26 mouse cellular contexts compared by ENCODE assay signal in genomic region chr7:144612351-144612750, GRCm38 (mm10). TPM values are rescaled to one million over a fixed set of nuclear protein-coding genes. Genes with fewer than 3 reads are reported as not detected.
DNase-seq lines count a peak whose midpoint lies in the region; ATAC-seq and TF ChIP-seq lines count a peak whose summit lies in the region.
"Had no signal": no experiment of that assay in that cellular context is flagged by ENCODE, and none has a peak within 500 bp of the region (broad histone marks: within the 10 kb centered on the region; RNA-seq: fewer than 3 reads in every experiment).

No protein-coding gene starts in this region.

- DNase-seq in forebrain, embryonic 10.5 days (ENCODE audit: extremely low spot score, low spot score), result no peak
- DNase-seq in midbrain, embryonic 10.5 days (ENCODE audit: low spot score), result no peak
- no peak for DNase-seq in midbrain, postnatal 0 days (ENCODE audit: low spot score)
- DNase-seq in fibroblast of lung, adult 2 months (ENCODE audit: low read depth), result peak; percentile 46
- no peak for DNase-seq in cerebellum, adult 9-11 months
- no peak for DNase-seq in adrenal gland, postnatal 14 days
- DNase-seq: adrenal gland, postnatal 36 days; cerebellum, adult 18-20 months; gastrocnemius, postnatal 14 days; kidney, adult 18-20 months; kidney, postnatal 25 days; liver, embryonic 13.5 days; lung, postnatal 10 days; thymus, adult 18-20 months; thymus, postnatal 25 days had no signal

- peaks cover 64% of the 10 kb centered on the region for H3K36me3 ChIP-seq in forebrain, embryonic 10.5 days (replicated peaks)
- peaks cover 4% of the 10 kb centered on the region; the same call in 1 of the 2 replicates for H3K36me3 ChIP-seq in forebrain, embryonic 13.5 days (ENCODE audit: poor library complexity, severe bottlenecking)
- peaks cover 92% of the 10 kb centered on the region for H3K36me3 ChIP-seq in midbrain, embryonic 10.5 days
- no peaks in the 10 kb centered on the region for H3K36me3 ChIP-seq in midbrain, postnatal 0 days (ENCODE audit: insufficient read depth, low read length)
- H3K36me3 ChIP-seq: hindbrain, embryonic 13.5 days; liver, embryonic 13.5 days; midbrain, embryonic 15.5 days; neural tube, embryonic 12.5 days; stomach, embryonic 15.5 days had no signal

- H3K9ac ChIP-seq in forebrain, embryonic 13.5 days, result no peak overlapping the region
- H3K9ac ChIP-seq in midbrain, postnatal 0 days (replicated peaks; ENCODE audit: low read length, poor library complexity, severe bottlenecking), result no peak overlapping the region
- H3K9ac ChIP-seq: hindbrain, embryonic 13.5 days; kidney, embryonic 15.5 days; liver, embryonic 13.5 days; midbrain, embryonic 15.5 days; neural tube, embryonic 12.5 days; stomach, embryonic 15.5 days had no signal

- TF ChIP-seq CTCF in midbrain, postnatal 0 days (IDR thresholded peaks at IDR 0.05), result no peak

- H3K4me1 ChIP-seq in forebrain, embryonic 10.5 days, result peaks cover 15% of the 10 kb centered on the region; the same call in 1 of the 2 replicates
- H3K4me1 ChIP-seq in forebrain, embryonic 13.5 days, result peaks cover 5% of the 10 kb centered on the region; the same call in 1 of the 2 replicates
- H3K4me1 ChIP-seq in midbrain, embryonic 10.5 days, result no peaks in the 10 kb centered on the region
- H3K4me1 ChIP-seq in midbrain, postnatal 0 days (ENCODE audit: insufficient read depth, low read length), result no peaks in the 10 kb centered on the region
- H3K4me1 ChIP-seq: hindbrain, embryonic 13.5 days; liver, embryonic 13.5 days; midbrain, embryonic 15.5 days; neural tube, embryonic 12.5 days; stomach, embryonic 15.5 days had no signal

- H3K4me3 ChIP-seq in forebrain, embryonic 10.5 days, result no peak overlapping the region
- H3K4me3 ChIP-seq in forebrain, embryonic 13.5 days, result no peak overlapping the region
- no peak overlapping the region for H3K4me3 ChIP-seq in midbrain, embryonic 10.5 days
- H3K4me3 ChIP-seq in midbrain, postnatal 0 days (ENCODE audit: low read depth, low read length), result no peak overlapping the region
- H3K4me3 ChIP-seq: erythroblast, embryonic 14.5 days; hindbrain, embryonic 13.5 days; kidney, embryonic 15.5 days; layer of hippocampus, adult 2 months; liver, embryonic 13.5 days; midbrain, embryonic 15.5 days; neural tube, embryonic 12.5 days; stomach, embryonic 15.5 days had no signal

- H3K4me2 ChIP-seq in forebrain, embryonic 13.5 days, result no peak overlapping the region
- no peak overlapping the region for H3K4me2 ChIP-seq in midbrain, postnatal 0 days (ENCODE audit: low read depth, low read length, poor library complexity, severe bottlenecking)
- H3K4me2 ChIP-seq: hindbrain, embryonic 13.5 days; kidney, embryonic 15.5 days; liver, embryonic 13.5 days; midbrain, embryonic 15.5 days; neural tube, embryonic 12.5 days; stomach, embryonic 15.5 days had no signal

- H3K27me3 ChIP-seq in forebrain, embryonic 10.5 days (ENCODE audit: poor library complexity, severe bottlenecking), result peaks cover 39% of the 10 kb centered on the region
- H3K27me3 ChIP-seq in forebrain, embryonic 13.5 days, result no peaks in the 10 kb centered on the region
- peaks cover 9% of the 10 kb centered on the region for H3K27me3 ChIP-seq in midbrain, embryonic 10.5 days (ENCODE audit: low read depth, poor library complexity, severe bottlenecking)
- no peaks in the 10 kb centered on the region for H3K27me3 ChIP-seq in midbrain, postnatal 0 days (ENCODE audit: insufficient read depth, low read length)
- H3K27me3 ChIP-seq: kidney, embryonic 15.5 days; midbrain, embryonic 15.5 days; neural tube, embryonic 12.5 days; stomach, embryonic 15.5 days had no signal

- H3K27ac ChIP-seq in forebrain, embryonic 10.5 days, result peak overlapping the region; percentile 74; the same call in 1 of the 2 replicates
- no peak overlapping the region for H3K27ac ChIP-seq in forebrain, embryonic 13.5 days
- peak overlapping the region; percentile 25 for H3K27ac ChIP-seq in midbrain, embryonic 10.5 days (replicated peaks)
- no peak overlapping the region for H3K27ac ChIP-seq in midbrain, postnatal 0 days (ENCODE audit: low read depth, low read length)
- H3K27ac ChIP-seq: hindbrain, embryonic 13.5 days; kidney, embryonic 15.5 days; layer of hippocampus, adult 2 months; liver, embryonic 13.5 days; midbrain, embryonic 15.5 days; neural tube, embryonic 12.5 days; stomach, embryonic 15.5 days had no signal

- H3K9me3 ChIP-seq in forebrain, embryonic 10.5 days, result no peaks in the 10 kb centered on the region
- no peaks in the 10 kb centered on the region for H3K9me3 ChIP-seq in forebrain, embryonic 13.5 days (replicated peaks)
- no peaks in the 10 kb centered on the region for H3K9me3 ChIP-seq in midbrain, embryonic 10.5 days (replicated peaks)
- H3K9me3 ChIP-seq in midbrain, postnatal 0 days (ENCODE audit: low read length), result no peaks in the 10 kb centered on the region
- H3K9me3 ChIP-seq: hindbrain, embryonic 13.5 days; kidney, embryonic 15.5 days; liver, embryonic 13.5 days; midbrain, embryonic 15.5 days; neural tube, embryonic 12.5 days; stomach, embryonic 15.5 days had no signal

- ATAC-seq in forebrain, embryonic 13.5 days, result no peak
- no peak for ATAC-seq in midbrain, postnatal 0 days (ENCODE audit: low FRiP score)
- ATAC-seq: CD4-positive, CD25-positive, alpha-beta regulatory T cell, adult 4 months; forebrain, embryonic 14.5 days; inflammation-experienced regulatory T-cells, adult 6 months; midbrain, embryonic 15.5 days had no signal

- 91% methylated on average over 4 of the region's 4 CpGs for WGBS in forebrain, embryonic 10.5 days
- 84% methylated on average over 4 of the region's 4 CpGs for WGBS in forebrain, embryonic 13.5 days
- 87% methylated on average over 4 of the region's 4 CpGs for WGBS in midbrain, embryonic 10.5 days
- WGBS in midbrain, postnatal 0 days, result 85% methylated on average over 4 of the region's 4 CpGs

RNA-seq across cellular contexts. Expression of gene Fadd, which starts 30.1 kb away (rescaled TPM):
- polyA plus RNA-seq in forebrain, embryonic 10.5 days (2016; fragmentation: Nextera tagmentation; extraction: Ambion mirVana), result 11.4 and 12.1 TPM in 2 replicates
- polyA plus RNA-seq in forebrain, embryonic 13.5 days (2015; fragmentation: Nextera tagmentation; extraction: Ambion mirVana), result 7.1 and 7.7 TPM in 2 replicates
- 11.0 and 11.6 TPM in 2 replicates for polyA plus RNA-seq in midbrain, embryonic 10.5 days (2016; fragmentation: Nextera tagmentation; extraction: Ambion mirVana)
- 2.3 and 2.6 TPM in 2 replicates for total RNA-seq in midbrain, postnatal 0 days (2014; rRNA removed)
- 2.4 and 3.4 TPM in 2 replicates for polyA plus RNA-seq in midbrain, postnatal 0 days (2015; fragmentation: Nextera tagmentation; extraction: Ambion mirVana)
- 9.1 and 10.2 TPM in 2 replicates for total RNA-seq in adrenal gland, postnatal 14 days (2021)

RNA-seq across cellular contexts. Expression of gene Ppfia1, which starts 58.8 kb away (rescaled TPM):
- 41.5 and 46.7 TPM in 2 replicates for polyA plus RNA-seq in forebrain, embryonic 10.5 days (2016; fragmentation: Nextera tagmentation; extraction: Ambion mirVana)
- polyA plus RNA-seq in forebrain, embryonic 13.5 days (2015; fragmentation: Nextera tagmentation; extraction: Ambion mirVana), result 29.0 and 32.1 TPM in 2 replicates
- polyA plus RNA-seq in midbrain, embryonic 10.5 days (2016; fragmentation: Nextera tagmentation; extraction: Ambion mirVana), result 39.6 and 44.0 TPM in 2 replicates
- total RNA-seq in midbrain, postnatal 0 days (2014; rRNA removed), result 30.4 and 36.0 TPM in 2 replicates
- 12.2 and 14.3 TPM in 2 replicates for polyA plus RNA-seq in midbrain, postnatal 0 days (2015; fragmentation: Nextera tagmentation; extraction: Ambion mirVana)
- total RNA-seq in adrenal gland, postnatal 14 days (2021), result 50.9 and 56.3 TPM in 2 replicates

Comparison
In these comparisons a context has a peak if more than half of its experiments do, and no peak if none do; other contexts are left out.
1. H3K27ac ChIP-seq: peak in forebrain, embryonic 10.5 days (single experiment) and midbrain, embryonic 10.5 days (single experiment); none in forebrain, embryonic 13.5 days (single experiment) and midbrain, postnatal 0 days (single experiment).